Mouse (Mus musculus) adrenal gland, adult 18-20 months (tissue): ENCODE measurements around the gene Tekt5. TPM values are rescaled to one million over a fixed set of nuclear protein-coding genes. Genes with fewer than 3 reads are reported as not detected.

Experiments used
- DNase-seq, 2 experiments: peaks; one replicate each; pipeline ENCODE4 v3.0.0; 2021 to 2022; ENCODE audit warnings: low spot score in 2 of 2
- total RNA-seq, 2 experiments: library from RNA; stranded (reverse); gene quantifications; 1 replicate in 1 of 2; 2 replicates in 1 of 2; pipeline ENCODE4 v1.2.3; 2021

Gene Tekt5
- total RNA-seq, 2 experiments from 2014 or later, result not detected

DNA sequence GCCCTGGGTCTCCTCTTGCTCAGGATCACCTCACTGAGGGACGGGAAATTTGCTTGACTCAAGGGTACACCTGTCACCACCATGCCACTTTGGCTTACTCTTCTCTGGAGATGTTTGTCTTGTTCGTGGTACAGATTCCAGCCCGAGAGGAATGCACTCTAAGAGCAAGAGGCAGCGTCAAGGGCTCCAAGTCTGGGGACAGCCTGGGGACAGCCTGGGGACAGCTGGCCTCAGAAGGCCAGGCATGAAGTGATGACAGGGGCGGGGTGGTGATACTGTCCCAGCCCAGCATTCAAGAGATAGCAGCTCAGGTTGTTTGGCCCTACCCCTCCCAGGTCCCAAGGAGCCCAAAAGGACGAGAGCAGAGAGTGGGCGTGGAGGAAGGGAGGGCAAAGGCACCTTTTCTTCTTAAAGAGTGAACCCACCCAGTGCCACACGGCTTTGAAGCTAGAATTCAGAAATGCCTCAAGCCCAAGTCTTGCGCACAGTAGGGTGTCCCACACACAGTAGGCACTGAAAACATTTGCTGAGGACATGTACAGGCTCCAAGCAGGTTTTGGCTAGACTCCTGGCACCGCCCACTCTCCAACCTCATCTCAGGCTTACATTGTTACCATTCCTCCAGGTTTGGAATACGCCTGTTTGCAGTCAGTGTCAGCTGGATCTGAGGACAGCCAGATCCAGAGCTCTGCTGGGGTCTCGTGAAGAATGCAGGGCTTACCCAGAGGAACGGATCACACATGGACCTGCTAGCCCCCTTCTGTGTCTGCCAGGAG lies 57.7 kb downstream of the Tekt5 start:
- DNase-seq, result no peak

DNA sequence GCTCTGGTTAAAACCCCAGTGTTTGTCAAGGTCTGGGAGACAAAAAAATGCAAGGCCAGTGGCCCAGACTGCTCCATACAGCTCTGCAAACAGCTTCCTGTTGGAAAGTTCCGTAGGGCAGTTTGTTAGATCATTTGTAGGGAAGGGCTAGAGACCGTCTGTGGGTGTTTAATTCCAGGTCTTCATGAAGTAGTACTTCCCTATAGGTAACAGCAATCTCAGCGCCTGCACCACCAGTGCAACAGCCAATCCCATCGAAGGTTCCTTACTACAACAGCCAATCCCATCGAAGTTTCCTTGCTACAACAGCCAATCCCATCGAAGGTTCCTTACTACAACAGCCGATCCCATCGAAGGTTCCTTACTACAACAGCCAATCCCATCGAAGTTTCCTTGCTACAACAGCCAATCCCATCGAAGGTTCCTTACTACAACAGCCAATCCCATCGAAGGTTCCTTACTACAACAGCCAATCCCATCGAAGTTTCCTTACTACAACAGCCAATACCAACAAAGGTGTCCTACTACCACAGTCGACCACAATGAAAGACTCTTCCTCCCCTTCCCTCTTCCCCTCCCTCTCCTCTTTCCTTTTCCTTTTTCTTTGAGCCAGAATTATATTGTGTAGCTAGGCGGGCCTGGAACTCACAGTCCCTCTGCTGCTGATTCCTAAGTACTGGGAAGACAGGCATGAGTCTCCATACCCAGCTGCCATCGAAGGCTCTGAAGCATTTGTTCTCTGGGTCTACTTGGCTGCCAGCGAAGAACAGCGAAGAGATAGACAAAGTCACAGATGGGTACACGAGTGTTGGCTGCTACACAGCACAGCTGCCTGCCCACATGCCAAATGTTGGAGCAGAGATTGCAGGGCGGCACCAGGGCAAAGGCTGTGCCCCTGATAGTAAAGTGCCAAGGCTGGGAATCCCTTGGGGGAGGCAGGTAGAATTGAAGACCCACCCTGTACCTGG lies 58.6 kb downstream of the Tekt5 start:
- no peak for DNase-seq

DNA sequence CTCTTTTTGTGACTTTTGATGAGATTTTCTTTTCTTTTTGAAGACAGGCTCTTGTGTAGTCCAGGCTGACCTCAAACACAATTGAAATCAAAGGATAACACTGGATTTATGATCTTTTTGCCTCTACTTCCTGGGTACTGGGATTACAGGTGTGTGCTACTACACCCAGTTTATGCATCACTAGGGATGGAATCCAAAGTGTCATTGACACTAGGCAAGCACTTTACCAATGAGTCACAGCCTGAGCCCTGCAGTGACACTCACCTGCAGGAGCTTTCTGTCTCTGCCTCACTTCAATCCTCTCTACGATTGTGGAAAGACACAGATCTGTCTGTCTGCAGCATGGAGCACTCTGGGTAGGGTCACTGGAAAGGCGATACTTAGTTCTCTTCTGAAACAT lies 59.3 kb downstream of the Tekt5 start:
- DNase-seq, result no peak

DNA sequence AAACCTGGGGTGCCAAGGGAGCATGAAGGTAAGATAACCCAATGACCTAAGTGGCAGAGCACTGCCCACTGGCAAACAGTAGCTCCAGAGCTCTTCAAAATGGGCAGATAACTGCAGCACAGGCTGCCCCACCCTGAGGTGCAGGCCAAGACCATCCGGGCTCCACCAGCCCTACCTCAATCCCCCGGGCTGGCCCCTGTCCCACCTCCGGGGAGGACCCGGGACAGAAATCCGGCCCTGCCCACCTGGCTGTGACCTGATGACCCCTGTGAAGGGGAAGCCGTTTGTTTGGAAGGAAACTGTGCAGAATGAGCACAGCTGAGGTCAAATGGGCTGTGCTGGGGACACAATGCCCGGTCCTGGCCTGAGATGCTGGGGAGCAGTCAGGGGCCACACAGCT lies 62.6 kb downstream of the Tekt5 start:
- no peak for DNase-seq

DNA sequence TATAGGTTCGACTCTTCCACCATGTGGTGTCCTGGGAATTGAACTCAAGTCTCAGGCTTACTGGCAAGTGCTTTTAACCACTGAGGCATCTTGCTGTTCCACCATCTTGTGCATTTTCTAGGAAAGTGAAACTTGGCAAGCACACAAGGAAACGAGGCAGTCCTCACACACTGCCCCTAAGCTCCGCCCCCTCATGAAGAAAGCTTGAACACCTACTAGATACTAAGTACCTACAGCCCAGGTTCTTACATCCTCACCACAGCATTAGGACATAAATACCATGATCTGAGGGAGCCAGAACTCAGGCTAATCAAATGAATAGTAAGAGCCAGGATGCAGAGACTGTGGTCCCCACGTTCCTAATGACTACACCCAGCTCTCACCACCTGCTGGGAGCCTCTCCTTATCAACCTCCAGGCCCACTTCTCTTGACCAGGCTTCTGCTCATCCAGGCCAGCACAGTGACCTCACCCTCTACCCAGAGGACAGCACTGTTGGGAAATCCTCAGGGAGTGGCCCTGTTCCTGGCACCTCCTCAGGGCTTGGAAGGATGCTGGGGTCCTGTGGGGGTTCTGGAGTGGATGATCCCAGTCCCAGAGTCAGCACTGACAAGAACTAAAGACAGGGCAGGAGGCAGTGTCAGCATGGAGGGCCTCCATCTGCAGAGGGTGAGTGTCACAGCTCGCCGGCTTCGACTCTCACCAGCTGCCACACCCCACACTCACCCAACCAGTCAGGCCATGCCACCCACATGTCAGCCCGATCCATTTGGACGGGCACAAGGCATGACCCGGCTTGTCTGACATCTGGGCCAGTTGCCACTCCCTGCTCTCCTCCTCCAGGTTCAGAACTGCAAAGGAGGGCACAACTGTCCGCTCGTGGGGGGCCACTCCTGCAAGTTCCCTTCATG lies 64.4 kb downstream of the Tekt5 start:
- no peak for DNase-seq

DNA sequence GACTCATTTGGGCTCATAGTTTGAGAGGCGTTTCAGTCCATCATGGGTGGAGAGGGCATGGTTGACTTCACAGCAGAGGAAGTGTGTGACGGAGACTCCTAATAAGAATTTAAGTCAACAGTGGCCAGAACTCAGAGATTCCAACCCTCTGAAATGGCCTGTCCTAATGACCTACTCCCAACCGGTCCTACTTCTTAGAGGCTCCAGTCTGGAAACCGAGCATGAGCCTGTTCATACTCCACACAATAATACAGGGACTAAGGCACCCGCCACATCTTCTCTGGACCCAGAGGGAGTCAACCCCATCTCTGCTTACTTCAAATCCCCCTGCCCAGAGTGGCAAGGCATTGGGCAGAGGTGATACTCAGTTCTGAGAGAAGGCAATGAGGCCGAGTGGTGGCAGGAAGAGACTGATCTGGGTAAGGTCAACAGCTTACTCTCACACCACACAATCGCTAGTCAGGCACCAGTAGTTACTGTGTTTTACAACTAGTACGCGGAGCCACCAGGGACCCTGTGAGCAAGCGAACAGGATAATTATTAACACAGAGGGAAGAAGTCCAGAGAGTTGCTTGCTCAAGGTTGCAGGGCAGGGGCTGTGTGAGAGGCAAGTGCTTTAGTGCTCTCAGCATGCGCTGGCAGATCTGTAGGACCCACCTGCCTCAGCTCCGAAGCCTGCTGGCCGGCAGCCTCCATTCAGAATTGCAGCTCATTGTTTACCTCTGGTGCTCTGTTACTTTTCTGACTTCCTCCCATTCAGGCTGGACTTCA lies 67.5 kb downstream of the Tekt5 start:
- no peak for DNase-seq

DNA sequence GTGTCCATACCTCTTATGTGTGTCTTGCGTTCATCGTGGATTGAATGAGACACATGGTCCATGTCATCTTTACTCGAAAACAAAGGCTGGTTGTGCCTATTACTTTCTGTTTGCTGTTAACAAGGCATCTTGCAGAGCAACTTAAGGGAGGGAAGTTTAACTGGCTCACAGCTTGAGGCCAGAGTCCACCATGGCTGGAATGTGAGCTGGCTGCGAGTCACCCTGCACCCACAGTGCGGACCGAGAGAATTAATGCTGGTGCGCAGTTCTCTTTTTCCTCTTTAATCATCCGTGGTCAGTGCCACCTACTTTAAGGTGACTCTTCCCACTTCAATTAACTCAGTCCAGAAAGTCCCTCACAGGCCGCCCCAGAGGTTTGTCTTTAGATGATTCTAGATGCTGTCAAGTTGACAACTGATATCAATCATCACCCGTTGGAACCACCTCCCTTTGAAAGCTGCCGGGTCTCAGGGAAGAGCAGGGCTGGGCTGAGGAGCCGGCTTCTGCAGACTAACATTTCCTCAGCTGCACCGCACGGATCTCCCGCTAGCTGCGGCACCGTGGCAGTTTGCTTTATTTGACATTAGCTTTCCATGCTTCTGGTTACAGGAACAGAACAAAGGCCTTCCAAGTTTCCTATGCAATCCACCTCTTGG lies 75.2 kb downstream of the Tekt5 start:
- no peak for DNase-seq

DNA sequence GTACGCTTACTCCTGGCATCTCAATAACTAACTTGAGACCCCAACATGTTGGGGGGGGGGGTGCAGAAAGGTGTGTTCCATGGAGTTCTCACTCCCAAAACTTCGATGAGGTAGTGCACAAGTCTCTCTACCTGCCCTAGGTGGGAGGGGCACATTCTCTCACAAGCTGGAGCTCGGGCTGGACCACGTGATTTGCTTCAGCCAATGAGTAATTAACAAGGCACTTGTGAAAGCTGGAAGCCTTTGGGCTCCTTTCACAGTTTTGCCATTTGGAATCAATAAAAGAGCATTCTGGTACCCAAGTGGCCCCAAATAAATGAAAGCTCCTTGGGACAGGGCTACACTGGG lies 78.1 kb downstream of the Tekt5 start:
- no peak for DNase-seq

DNA sequence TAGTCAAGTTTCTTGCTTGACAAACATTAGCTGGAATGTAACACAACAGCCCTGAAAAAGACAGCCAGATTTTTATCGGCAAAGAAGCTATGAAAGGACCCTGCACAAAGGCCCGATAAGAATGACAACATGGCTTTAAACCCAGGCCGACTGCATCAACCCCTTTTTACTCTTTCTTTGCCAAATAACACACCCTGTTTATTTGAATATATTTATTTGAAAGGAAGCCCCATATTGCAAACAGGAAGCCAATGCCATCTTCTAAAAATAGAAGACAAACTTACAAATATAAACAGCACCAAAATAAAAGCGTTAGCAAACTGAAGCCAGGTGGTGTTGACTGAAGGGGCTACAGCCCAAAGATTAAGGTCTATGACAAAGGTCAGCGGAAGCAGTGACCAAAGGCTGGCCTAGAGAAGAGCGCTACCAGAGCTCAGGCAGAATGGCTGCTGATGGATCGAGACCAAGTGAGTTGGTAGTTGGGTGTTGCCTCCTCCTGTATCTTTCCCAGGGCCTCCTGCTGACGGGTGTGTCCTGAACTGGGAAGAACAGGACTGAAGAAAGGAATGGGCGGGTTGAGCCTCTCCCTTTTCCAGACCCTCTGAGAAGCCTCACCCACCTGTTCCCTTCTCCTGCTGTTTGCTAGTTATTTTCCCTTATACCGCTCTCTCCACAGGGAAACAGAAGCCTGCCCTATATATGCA lies 78.6 kb downstream of the Tekt5 start:
- DNase-seq, result no peak

DNA sequence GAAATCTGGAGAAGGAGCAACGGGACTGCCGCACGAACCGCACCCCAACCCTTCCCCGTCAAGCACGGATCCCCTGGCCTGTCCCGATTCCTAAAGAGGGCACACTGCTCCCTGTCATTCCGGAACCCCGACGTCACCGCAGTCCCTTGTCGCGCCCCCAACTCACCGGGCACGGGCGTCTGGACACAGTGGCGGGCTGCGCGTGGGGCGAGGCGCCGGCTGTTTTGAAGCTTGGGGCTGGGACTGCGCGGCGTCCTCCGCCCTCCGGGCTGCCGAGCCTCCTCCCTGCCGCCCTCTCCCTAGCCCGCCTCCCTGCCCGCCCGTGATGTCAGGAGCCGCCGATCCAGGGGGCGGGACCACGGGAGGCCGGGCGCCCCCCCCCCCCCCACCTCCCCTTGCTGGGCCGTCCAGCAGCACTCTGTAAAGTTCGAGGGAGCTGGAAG lies 81.6 kb downstream of the Tekt5 start, which contains the start of gene Emp2:
TSS of gene Emp2 (minus strand) at position 323 of the 443 bp plus-strand sequence.
- peak; percentile 46 to 57 for DNase-seq

DNA sequence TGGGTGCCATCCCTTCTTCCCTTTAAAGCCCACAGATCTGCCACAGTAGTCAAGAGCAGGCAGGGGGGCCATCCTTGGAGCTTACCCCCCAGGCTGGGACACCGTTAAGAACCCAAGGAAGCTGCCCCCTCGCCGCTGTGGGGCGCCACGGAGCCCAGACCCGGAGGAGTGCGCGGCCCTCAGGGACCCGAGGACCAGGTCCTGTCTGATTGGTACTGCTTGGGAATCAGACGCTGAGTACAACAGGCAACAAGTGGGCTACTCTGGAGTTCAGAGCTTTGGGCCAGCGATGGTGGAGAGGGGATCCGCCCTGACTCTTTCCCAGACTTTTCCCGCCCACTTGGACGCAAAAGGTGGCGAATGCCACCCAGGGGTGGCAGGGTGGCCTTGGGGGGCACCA lies 82.1 kb downstream of the Tekt5 start:
- DNase-seq, result no peak

DNA sequence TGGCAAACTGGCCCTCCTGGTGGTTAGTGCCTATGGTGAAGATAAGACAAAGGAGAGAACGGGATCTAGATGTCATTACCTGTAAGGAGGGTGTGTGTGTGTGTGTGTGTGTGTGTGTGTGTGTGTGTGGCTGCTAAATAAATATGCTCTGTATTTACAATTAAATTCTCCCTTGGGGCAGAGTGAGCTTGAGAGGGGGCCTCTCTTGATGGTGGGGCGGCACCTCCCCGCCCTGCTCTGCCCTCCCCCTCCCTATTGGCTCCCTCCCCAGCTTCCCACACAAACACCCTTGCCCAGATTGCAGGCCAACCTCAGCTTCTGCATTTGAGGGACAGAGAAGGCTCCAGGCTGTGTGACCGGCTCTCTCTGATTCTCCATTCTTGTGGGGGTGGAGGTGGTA lies 83.3 kb downstream of the Tekt5 start:
- DNase-seq, result no peak

DNA sequence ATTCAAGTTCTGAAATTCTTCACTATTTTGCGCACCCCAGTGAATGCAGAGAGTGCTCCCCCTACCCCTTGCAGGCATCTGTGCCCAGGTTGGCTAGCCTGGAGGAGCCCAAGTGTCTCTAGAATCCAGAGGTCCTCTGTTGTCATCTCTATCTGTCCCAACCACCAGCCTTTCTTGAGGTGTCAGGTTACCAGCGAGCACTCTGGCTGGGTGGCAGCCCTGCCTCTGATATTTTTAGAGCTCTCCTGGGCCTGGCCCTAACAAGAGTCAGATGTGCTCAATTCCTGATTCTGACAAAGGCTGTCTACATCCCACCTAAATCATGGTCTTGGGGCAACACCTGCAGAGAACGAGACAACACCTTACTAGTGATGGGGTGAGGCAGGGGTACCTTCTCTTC lies 84.2 kb downstream of the Tekt5 start:
- DNase-seq, result no peak

DNA sequence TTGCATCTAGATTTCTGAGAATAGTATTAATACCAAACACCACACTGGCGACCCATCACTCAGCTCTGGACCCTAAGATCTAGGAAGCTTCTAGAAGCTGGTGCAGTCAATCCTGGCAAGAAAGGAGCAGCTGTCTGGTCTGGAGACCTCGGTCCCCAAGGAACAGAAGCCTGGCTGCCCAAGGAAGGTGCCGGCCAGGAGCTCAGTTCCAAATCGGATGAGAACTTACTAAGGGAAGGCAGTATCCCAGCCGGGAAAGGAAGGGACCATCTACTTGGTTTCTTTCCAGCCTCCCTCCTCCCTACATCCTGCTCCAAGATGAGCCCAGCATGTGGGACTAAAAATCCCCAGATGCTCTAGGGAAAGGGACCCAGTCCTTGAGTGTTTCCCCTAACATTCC lies 84.8 kb downstream of the Tekt5 start:
- DNase-seq, result no peak

Other genes starting within 250 kb of the Tekt5 start
- gene Rpl39l, start 225.3 kb downstream of the Tekt5 start, total RNA-seq, result not detected
- gene Atf7ip2, start 202.8 kb downstream of the Tekt5 start, total RNA-seq, result under 1 TPM; 0.29 to 0.99 TPM
- 1 to 10 TPM; 5.5 to 8.4 TPM for gene Emp2, start 81.5 kb downstream of the Tekt5 start, total RNA-seq
- gene Nubp1, start 16.5 kb upstream of the Tekt5 start, total RNA-seq, result 10 to 100 TPM; 22.3 to 26.0 TPM
- gene Tvp23a, start 51.9 kb upstream of the Tekt5 start, total RNA-seq, result 1 to 10 TPM; 1.1 to 3.0 TPM
- gene Ciita, start 84.6 kb upstream of the Tekt5 start, total RNA-seq, result 1 to 10 TPM; 1.6 to 6.6 TPM
- gene Dexi, start 147.6 kb upstream of the Tekt5 start, total RNA-seq, result 10 to 100 TPM; 20.2 to 25.8 TPM
- 10 to 100 TPM; 47.4 to 52.2 TPM for gene Clec16a, start 149.8 kb upstream of the Tekt5 start, total RNA-seq